Mouse (Mus musculus) spleen, adult 2 months (tissue): ENCODE results near the gene Polrmt.

ENCODE experiments used
- CTCF ChIP-seq: fragments of 200-500 bp; IDR thresholded peaks from 2 replicates; pipeline ENCODE4 v1.5.1; 2011; ENCODE audit warnings: mild to moderate bottlenecking, inconsistent platforms; ENCODE audit not compliant: insufficient read depth, insufficient read length, insufficient replicate concordance; ENCODE audit errors: extremely low read depth
- POLR2A ChIP-seq: fragments of 200-500 bp; IDR thresholded peaks from 2 replicates; pipeline ENCODE4 v1.6.1; 2011; ENCODE audit warnings: low read depth, low read length, inconsistent platforms

DNA sequence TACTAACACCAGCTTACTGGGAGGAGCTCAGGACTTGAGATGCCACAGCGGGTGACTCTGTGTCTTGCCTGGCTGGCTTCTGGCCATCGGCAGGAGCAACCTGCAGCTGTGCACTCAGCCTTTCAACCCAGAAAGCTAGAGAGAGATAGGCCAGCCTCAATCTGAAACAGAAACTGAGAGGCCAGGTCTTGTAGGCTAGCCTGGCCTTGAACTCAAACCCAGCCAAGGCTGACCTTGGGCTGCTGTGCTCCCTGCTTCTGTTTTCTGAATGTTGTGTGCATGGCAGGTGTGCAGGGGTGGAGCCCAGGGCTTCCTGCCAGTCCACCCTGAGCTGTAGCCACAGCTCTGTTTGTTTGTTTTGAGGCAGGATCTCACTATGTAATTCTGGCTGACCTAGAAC lies 26.8 kb upstream of the Polrmt start:
- TF ChIP-seq POLR2A (no peak), CTCF (no peak)
